Mouse (Mus musculus): Measurements from ENCODE around the gene Shisal1.

GRCm38 (mm10) chr15:84453091-84453490 lies 6.2 kb upstream of the Shisal1 start:
- TF ChIP-seq EP300 (IDR thresholded peaks at IDR 0.05; ENCODE audit: insufficient read depth, low read depth, low read length) = no peak
- no peak for TF ChIP-seq CTCF (IDR thresholded peaks at IDR 0.05; ENCODE audit: low read depth, low read length)

Measured in ES-Bruce4 (cell line).